Mouse (Mus musculus): ENCODE data around the gene Kcnj4.

Gene Kcnj4

DNA sequence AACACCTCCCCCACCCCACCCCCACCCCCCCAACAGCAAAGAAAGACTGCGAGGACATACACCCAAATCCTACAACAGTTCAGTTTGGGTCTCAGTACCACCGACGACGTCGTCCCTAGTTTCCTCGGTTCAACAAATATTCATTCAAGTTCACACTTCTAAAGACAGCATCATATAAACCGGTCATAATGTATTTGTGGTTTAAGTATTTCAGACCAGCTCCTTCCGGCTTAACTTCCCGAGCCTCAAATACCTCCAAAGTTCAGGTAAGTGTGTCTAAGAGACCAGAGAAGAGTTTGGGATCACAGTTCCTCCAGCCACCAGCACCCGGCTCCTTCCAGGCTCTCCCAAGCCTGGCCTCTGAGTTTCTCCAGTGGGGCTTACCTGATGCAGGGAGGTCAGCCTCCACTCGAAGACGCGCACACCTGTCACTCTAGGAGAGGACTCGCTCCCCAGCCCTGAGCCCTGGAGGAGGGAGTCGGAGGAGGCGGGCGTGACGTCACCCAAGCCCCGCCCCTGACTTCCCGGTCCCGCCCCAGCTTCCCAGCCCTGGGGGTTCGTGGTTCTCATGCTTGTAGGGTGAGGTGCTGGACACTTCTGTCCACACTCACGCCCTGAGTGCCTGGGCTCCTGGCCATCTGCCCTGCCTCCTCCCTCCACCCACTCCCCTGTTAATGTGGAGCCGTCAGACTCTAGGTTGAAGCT is 49.8 kb downstream of the Kcnj4 start, which contains the start of gene Csnk1e:
TSS of gene Csnk1e (minus strand) at position 461 of the 705 bp plus-strand sequence.
- peak; percentile 65 to 67 for DNase-seq

GRCm38 (mm10) chr15:79453831-79454230 is 51.2 kb downstream of the Kcnj4 start:
- DNase-seq, result no peak

GRCm38 (mm10) chr15:79448041-79448440 is 57.0 kb downstream of the Kcnj4 start:
- no peak for DNase-seq

- no peak for DNase-seq
Observed at GRCm38 (mm10) chr15:79445786-79446654, 59.0 kb downstream of the Kcnj4 start.

DNA sequence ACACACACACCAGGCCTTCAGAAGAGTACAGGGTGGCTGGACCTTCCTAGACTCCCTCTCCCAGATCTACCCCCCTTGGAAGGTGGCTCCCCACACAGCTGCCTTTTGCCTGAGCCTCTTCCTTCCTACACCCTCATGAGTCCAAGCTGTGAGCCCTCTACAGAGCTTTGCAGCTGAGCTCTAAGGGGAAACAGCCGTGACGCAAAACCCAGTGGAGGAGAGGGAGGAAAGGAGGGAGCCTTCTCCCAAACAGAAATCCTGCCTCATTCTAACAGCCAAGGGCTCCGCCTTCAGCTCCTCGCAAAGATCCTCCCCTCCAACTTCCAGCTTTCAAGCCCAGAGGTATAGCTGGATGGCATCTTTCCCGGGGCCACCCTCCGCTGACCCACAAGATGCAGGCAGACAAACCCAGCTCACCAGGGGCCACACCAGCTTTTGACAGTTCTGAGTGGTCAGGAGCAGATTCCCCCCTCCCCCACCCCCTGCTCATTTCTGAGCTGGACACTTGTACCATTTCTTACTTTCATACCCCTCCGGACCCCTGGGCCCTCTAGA is 61.1 kb downstream of the Kcnj4 start:
- DNase-seq, result no peak

DNA sequence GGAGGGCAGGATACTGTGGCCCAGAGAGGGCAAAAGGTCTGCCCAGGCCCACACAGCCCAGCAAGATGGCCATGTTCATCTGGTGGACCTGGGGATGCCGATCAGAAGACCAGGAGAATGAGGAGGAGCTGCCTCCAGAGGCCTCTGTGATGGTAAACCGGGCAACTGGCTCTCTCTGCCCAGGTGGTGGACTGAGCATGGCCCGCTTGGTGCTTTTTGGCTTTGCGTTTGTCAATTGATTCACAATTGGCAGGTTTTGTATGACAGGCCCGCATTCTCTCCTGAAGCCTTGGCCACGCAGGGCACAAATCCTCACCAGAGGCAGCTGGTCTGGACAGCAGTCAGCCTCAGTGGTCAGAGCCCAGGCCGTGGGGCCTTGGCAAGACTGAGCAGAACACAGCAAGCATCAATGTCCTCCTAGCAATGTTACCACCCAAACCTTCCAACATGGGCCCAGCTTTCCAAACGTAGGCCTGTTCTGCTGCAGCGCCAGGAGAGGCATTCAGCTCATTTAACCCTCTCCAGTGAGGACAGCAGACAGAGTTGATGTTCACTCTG is 62.0 kb downstream of the Kcnj4 start:
- DNase-seq, result peak; percentile 61 to 72

GRCm38 (mm10) chr15:79442257-79442611 is 62.8 kb downstream of the Kcnj4 start:
- no peak for DNase-seq

GRCm38 (mm10) chr15:79441331-79442256 is 63.4 kb downstream of the Kcnj4 start:
- DNase-seq, result peak; percentile 90 to 94

DNA sequence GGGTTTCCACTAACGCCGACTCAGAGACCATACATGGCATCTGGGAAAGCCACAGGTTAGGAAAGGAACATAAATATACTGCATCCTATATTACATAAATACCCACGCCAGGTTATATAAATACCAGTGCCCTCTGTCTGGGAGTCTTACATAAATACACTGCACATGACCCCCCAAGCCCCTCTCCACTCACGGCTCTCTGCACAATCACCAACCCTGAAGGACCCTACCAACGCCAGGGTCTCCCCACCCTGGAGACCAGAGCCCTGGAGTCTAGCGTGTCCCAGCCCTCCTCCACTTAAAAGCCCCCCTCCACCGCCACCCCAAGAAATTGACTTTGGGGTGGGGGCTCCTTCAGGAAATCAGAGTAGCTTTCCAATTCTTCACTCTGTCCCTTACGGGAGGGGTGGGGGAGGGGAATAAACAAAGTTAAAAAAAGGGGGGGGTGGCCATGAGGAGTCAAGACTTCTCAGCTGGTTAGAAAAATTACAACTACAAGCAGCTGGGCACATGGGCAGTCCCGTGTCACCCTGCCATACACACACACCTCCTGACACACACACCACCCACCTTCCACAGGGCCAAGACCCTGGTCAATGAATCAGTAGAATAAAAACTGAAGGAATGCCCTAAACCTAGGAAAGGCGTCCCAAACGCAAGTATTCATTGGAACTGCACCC is 64.2 kb downstream of the Kcnj4 start:
- DNase-seq, result peak; percentile 26 to 46

GRCm38 (mm10) chr15:79440223-79440622 is 64.8 kb downstream of the Kcnj4 start:
- DNase-seq, result peak; percentile 90 to 91

DNA sequence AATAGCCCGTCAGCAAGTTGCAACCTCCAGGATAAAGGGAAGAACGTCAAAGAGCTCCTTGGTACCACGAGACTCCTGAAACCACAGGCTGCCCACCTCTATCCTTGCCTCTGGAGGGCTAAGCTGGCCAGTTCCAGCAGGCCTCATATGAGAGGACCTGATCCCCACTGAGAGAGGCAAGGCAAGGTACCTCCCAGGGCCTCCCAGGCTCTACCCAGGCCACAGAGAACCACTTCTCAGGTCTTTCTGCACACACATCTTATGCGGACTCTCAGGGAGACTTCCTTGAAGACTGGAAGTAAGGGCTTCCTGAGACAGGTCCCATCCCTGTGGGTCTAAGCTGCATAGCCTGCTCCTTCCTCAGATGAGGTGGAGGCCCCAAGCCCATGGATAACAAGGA is 65.7 kb downstream of the Kcnj4 start:
- DNase-seq, result no peak

- DNase-seq, result peak; percentile 36 to 48
Observed at GRCm38 (mm10) chr15:79438816-79439215, 66.2 kb downstream of the Kcnj4 start.

GRCm38 (mm10) chr15:79438209-79438810 is 66.7 kb downstream of the Kcnj4 start:
- no peak for DNase-seq

GRCm38 (mm10) chr15:79437541-79438208 is 67.4 kb downstream of the Kcnj4 start:
- DNase-seq, result no peak

GRCm38 (mm10) chr15:79436481-79436921 is 68.5 kb downstream of the Kcnj4 start:
- DNase-seq, result peak; percentile 76 to 80

DNA sequence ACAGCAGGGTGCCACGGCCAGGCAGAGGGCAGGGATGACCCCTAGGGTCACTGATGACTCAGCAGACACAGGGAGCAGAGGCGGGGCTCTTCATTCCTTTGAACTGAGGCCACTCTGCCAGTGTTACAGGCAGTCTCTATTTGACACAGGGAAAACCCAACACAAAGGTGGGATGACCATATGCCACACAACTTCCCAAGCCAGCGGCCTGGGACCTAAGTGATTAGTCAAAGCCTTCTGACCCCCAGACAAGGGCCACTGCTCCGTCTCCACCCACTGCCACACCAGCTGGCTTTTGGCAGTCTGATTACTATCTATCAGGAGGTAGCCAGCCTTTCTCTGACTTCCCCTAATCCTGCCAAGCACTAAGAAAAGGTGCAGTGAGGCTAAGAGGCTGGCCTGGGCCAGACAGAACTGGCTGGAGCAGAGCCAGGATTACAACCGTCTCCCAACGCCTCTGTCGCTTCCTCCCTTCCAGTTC is 69.8 kb downstream of the Kcnj4 start:
- peak; percentile 83 to 84 for DNase-seq

Data from cerebellum, postnatal 10 days (tissue).